Mouse (Mus musculus) myocyte (in vitro differentiated cells): Measurements from ENCODE around the gene Gm47995. TPM values are rescaled to one million over a fixed set of nuclear protein-coding genes. Genes with fewer than 3 reads are reported as not detected.

Source experiments
- H3K27me3 ChIP-seq: one replicate; pipeline ENCODE4 v1.6.1; 2011; ENCODE audit not compliant: control insufficient read depth, insufficient read depth, insufficient read length
- H3K36me3 ChIP-seq: one replicate; pipeline ENCODE4 v1.6.1; 2011; ENCODE audit not compliant: control insufficient read depth, insufficient read depth
- H3K4me2 ChIP-seq: one replicate; pipeline ENCODE4 v1.6.1; 2011; ENCODE audit warnings: low read depth, control low read depth
- H3K4me3 ChIP-seq: one replicate; pipeline ENCODE4 v1.5.1; 2011; ENCODE audit warnings: mild to moderate bottlenecking, control low read depth, moderate library complexity
- H3K79me2 ChIP-seq: one replicate; pipeline ENCODE4 v1.6.1; 2011; ENCODE audit not compliant: control insufficient read depth, insufficient read depth
- H3ac ChIP-seq: one replicate; pipeline ENCODE4 v1.6.1; 2011; ENCODE audit not compliant: control insufficient read depth, insufficient read length
- CEBPB ChIP-seq: IDR thresholded peaks from 2 replicates; pipeline ENCODE4 v1.6.1; 2011; ENCODE audit warnings: mild to moderate bottlenecking, moderate library complexity; ENCODE audit not compliant: poor library complexity, insufficient read depth, severe bottlenecking
- E2F4 ChIP-seq: IDR thresholded peaks from one replicate; pipeline ENCODE4 v1.6.1; 2011; ENCODE audit warnings: mild to moderate bottlenecking, control low read depth, moderate library complexity; ENCODE audit not compliant: insufficient read depth
- MAX ChIP-seq: IDR thresholded peaks from one replicate; pipeline ENCODE4 v1.6.1; 2011; ENCODE audit warnings: low read depth, mild to moderate bottlenecking, control low read depth
- MYOD1 ChIP-seq, 3 experiments: IDR thresholded peaks; one replicate each; pipeline ENCODE4 v1.6.1; 2011; ENCODE audit warnings: control low read depth in 2 of 3, low read depth in 2 of 3, mild to moderate bottlenecking in 2 of 3, moderate library complexity in 1 of 3; ENCODE audit not compliant: insufficient read length in 2 of 3, control insufficient read depth in 1 of 3
- MYOG ChIP-seq, 3 experiments: IDR thresholded peaks; one replicate each; pipeline ENCODE4 v1.6.1; 2011; ENCODE audit warnings: control low read depth in 2 of 3, low read depth in 2 of 3, mild to moderate bottlenecking in 2 of 3; ENCODE audit not compliant: insufficient read length in 2 of 3, control insufficient read depth in 1 of 3, insufficient read depth in 1 of 3
- POLR2A ChIP-seq: IDR thresholded peaks from one replicate; pipeline ENCODE4 v1.6.1; 2011; ENCODE audit warnings: low read depth, mild to moderate bottlenecking, control low read depth, moderate library complexity; ENCODE audit not compliant: insufficient read length
- POLR2AphosphoS2 ChIP-seq: IDR thresholded peaks from one replicate; pipeline ENCODE4 v1.6.1; 2011; ENCODE audit warnings: low read depth, control low read depth; ENCODE audit not compliant: insufficient read length
- REST ChIP-seq: IDR thresholded peaks from one replicate; pipeline ENCODE4 v1.6.1; 2011; ENCODE audit warnings: mild to moderate bottlenecking, control low read depth, moderate library complexity; ENCODE audit not compliant: insufficient read depth, insufficient read length
- SRF ChIP-seq: IDR thresholded peaks from one replicate; pipeline ENCODE4 v1.6.1; 2011; ENCODE audit warnings: low read depth; ENCODE audit not compliant: control insufficient read depth, insufficient read length
- TCF12 ChIP-seq: IDR thresholded peaks from one replicate; pipeline ENCODE4 v1.6.1; 2011; ENCODE audit warnings: mild to moderate bottlenecking, control low read depth; ENCODE audit not compliant: poor library complexity, insufficient read depth, severe bottlenecking
- TCF3 ChIP-seq: IDR thresholded peaks from one replicate; pipeline ENCODE4 v1.6.1; 2011; ENCODE audit warnings: low read depth, control low read depth; ENCODE audit not compliant: insufficient read length
- USF1 ChIP-seq: IDR thresholded peaks from one replicate; pipeline ENCODE4 v1.6.1; 2011; ENCODE audit warnings: low read depth, mild to moderate bottlenecking, control low read depth, moderate library complexity
- polyA plus RNA-seq: library from polyadenylated mRNA; unstranded; fragments of >200 nt; fragmentation: generic; extraction: Trizol; gene quantifications from one replicate; pipeline ENCODE4 v1.2.1, GENCODE M21; 2012; ENCODE audit warnings: missing spikeins

Gm47995 gene
- polyA plus RNA-seq, 1 experiment, result 0.23 TPM

DNA sequence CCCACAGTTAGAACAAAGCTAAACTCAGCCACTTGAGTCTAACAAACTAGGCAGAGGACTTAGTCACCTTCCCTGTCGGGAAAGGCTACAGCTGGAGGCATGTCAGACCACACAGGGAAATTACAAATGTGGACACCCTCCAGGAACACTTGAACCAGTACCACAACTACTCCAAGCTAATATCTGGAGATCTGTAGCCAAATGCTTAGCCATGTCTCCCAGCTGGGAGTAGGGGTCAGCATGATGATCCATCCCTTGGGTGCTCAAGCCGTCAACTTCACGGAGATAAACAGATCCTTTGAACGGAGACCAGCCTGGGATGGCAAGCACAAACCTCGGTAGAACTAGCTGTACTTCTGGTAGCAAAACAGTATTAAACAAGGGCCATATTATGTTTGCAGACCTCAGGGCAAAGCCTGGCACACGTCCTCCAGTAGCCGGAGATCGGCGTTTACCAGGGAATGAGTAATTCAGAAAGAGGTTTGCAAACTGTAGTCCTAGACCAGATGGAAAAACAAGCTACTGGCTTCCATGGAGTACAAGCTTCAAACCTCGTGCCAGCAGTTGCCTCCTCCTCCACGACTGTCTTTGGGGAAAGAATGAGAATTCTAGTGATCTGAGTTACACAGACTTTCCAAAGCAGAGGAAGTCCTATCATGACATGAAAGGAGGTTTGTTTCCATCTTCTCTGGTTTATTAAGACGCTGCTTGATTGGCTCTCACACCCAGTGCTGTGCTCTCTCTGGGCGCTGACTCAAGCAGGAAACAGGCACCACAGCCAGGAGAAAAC lies 38.1 kb downstream of the Gm47995 start:
- Histone ChIP-seq H3K27me3 (no peaks in the 10 kb centered on the region), H3K4me3 (no peak overlapping the region), H3ac (no peak overlapping the region), H3K79me2 (no peaks in the 10 kb centered on the region), H3K4me2 (peak overlapping the region; percentile 76), H3K36me3 (no peaks in the 10 kb centered on the region)
- no peak for TF ChIP-seq MYOD1 (IDR thresholded peaks at IDR 0.05; ENCODE audit: control insufficient read depth in 1 of 3, insufficient read length in 2 of 3, low read depth in 2 of 3)
- no peak for TF ChIP-seq TCF12
- TF ChIP-seq POLR2A, result no peak
- TF ChIP-seq MYOG (IDR thresholded peaks at IDR 0.05; ENCODE audit: control insufficient read depth in 1 of 3, insufficient read depth in 1 of 3, insufficient read length in 2 of 3, low read depth in 2 of 3), result no peak
- no peak for TF ChIP-seq REST
- no peak for TF ChIP-seq MAX
- no peak for TF ChIP-seq SRF
- TF ChIP-seq POLR2AphosphoS2, result no peak
- TF ChIP-seq TCF3, result no peak
- TF ChIP-seq CEBPB, result no peak
- no peak for TF ChIP-seq USF1
- no peak for TF ChIP-seq E2F4

DNA sequence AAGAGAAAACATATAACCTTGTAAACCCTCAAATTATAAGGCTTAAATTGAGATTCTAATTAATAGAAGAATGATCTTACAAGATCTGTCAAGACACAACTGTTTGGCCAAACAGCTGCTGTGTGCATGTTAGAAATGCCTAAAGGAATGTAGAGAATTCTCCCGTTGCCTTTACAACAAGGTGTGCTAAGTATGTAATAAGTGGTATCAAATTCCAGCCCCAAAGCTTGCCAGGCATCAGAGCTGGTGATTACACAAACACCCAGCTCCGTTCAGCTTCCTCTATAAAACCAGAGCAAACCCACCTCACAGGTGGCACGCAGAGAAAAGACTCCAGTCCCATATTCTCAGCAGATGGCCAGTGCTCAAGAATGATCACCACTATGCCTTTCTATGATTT lies 39.5 kb downstream of the Gm47995 start:
- TF ChIP-seq POLR2AphosphoS2, result no peak
- peak in 1 of 3 experiments; percentile 45 for TF ChIP-seq MYOD1 (IDR thresholded peaks at IDR 0.05; ENCODE audit: control insufficient read depth in 1 of 3, insufficient read length in 2 of 3, low read depth in 2 of 3)
- TF ChIP-seq MYOG (IDR thresholded peaks at IDR 0.05; ENCODE audit: control insufficient read depth in 1 of 3, insufficient read depth in 1 of 3, insufficient read length in 2 of 3, low read depth in 2 of 3), result peak in 2 of 3 experiments; percentile 11 to 23
- TF ChIP-seq TCF12, result no peak
- no peak for TF ChIP-seq TCF3
- Histone ChIP-seq H3K36me3 (no peaks in the 10 kb centered on the region), H3K79me2 (no peaks in the 10 kb centered on the region), H3K27me3 (no peaks in the 10 kb centered on the region), H3K4me2 (no peak overlapping the region), H3ac (no peak overlapping the region), H3K4me3 (no peak overlapping the region)

DNA sequence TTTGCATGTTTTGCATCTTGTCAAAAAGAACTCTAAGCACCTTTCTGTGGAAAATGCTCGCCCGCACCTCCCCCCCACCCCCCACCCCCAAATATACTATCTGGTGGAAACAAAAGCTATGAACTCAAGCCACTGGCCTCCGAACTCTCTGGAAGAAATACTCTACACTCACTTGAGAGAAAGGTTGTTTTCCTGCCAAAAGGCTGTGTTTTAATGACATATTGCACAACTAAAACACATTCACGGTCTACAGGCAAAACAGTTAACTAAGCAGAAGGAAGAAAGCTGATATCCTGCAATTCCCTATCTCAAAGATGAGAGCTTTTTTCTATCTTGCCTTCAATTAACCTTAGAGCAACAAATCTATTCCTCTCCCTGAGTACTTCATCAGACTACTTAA lies 45.1 kb downstream of the Gm47995 start:
- Histone ChIP-seq H3ac (no peak overlapping the region), H3K27me3 (no peaks in the 10 kb centered on the region), H3K4me2 (no peak overlapping the region), H3K36me3 (peaks cover 35% of the 10 kb centered on the region), H3K4me3 (no peak overlapping the region), H3K79me2 (no peaks in the 10 kb centered on the region)
- TF ChIP-seq REST (no peak), TCF12 (no peak), MYOG (IDR thresholded peaks at IDR 0.05; ENCODE audit: control insufficient read depth in 1 of 3, insufficient read depth in 1 of 3, insufficient read length in 2 of 3, low read depth in 2 of 3) (no peak), SRF (no peak), POLR2AphosphoS2 (no peak), POLR2A (no peak), MYOD1 (IDR thresholded peaks at IDR 0.05; ENCODE audit: control insufficient read depth in 1 of 3, insufficient read length in 2 of 3, low read depth in 2 of 3) (no peak), CEBPB (no peak), E2F4 (no peak)

DNA sequence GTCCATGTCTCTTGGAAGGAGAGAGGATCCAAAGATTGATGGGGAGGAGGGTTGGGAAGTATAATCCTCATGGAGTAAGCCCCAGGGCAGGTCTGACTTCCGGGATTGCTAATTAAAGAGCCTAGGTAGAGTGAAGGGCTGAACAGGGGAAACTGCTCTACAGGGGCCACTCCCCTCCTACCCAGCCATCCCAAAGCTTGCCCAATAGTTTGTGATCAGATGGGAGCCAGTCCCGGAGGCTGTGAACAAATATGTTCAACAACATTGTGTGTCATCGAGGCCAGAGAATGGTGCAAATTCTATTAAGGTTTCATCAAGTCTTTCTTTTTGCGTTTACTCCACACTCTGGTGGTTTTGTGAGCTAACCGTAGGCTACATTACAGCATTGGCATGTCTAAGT lies 45.8 kb downstream of the Gm47995 start:
- Histone ChIP-seq H3K4me3 (no peak overlapping the region), H3K36me3 (peaks cover 37% of the 10 kb centered on the region), H3ac (no peak overlapping the region), H3K27me3 (no peaks in the 10 kb centered on the region), H3K79me2 (peaks cover 4% of the 10 kb centered on the region), H3K4me2 (no peak overlapping the region)
- no peak for TF ChIP-seq REST
- TF ChIP-seq USF1, result no peak
- no peak for TF ChIP-seq TCF12
- TF ChIP-seq MAX, result no peak
- TF ChIP-seq POLR2AphosphoS2, result no peak
- TF ChIP-seq MYOD1 (IDR thresholded peaks at IDR 0.05; ENCODE audit: control insufficient read depth in 1 of 3, insufficient read length in 2 of 3, low read depth in 2 of 3), result no peak
- TF ChIP-seq POLR2A, result no peak
- TF ChIP-seq MYOG (IDR thresholded peaks at IDR 0.05; ENCODE audit: control insufficient read depth in 1 of 3, insufficient read depth in 1 of 3, insufficient read length in 2 of 3, low read depth in 2 of 3), result no peak
- TF ChIP-seq TCF3, result no peak
- no peak for TF ChIP-seq CEBPB
- no peak for TF ChIP-seq SRF
- TF ChIP-seq E2F4, result no peak

DNA sequence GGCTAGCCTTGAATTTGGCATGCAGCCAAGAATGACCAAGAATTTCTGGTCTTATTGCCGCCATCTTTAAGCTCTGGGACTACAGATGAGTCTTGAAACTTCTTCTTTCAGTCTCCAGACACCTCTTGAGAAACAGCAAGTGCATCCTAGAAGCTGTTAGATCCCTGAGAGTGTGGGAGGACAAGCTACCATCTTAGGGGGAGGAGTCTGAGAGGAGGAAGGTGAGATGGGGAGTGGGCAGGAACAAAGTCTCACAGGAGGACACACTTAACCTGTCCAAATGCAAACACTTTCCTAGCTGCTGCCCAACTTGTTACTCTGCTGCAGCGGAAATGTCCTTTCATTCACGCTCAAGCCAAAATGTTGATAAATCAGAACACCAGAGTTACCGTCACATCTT lies 46.5 kb downstream of the Gm47995 start:
- Histone ChIP-seq H3K27me3 (no peaks in the 10 kb centered on the region), H3K4me3 (no peak overlapping the region), H3K36me3 (peaks cover 37% of the 10 kb centered on the region), H3ac (no peak overlapping the region), H3K79me2 (peaks cover 12% of the 10 kb centered on the region), H3K4me2 (no peak overlapping the region)
- TF ChIP-seq SRF (no peak), MAX (no peak), MYOD1 (IDR thresholded peaks at IDR 0.05; ENCODE audit: control insufficient read depth in 1 of 3, insufficient read length in 2 of 3, low read depth in 2 of 3) (no peak), CEBPB (no peak), POLR2A (no peak), MYOG (IDR thresholded peaks at IDR 0.05; ENCODE audit: control insufficient read depth in 1 of 3, insufficient read depth in 1 of 3, insufficient read length in 2 of 3, low read depth in 2 of 3) (no peak), TCF12 (no peak), TCF3 (no peak), USF1 (no peak), REST (no peak), E2F4 (no peak), POLR2AphosphoS2 (no peak)
